Comparison of ENCODE assay signal across 22 mouse cellular contexts in genomic region chr4:48615483-48615882, GRCm38 (mm10). TPM values are rescaled to one million over a fixed set of nuclear protein-coding genes. Genes with fewer than 3 reads are reported as not detected.
"Had no signal": no experiment of that assay in that cellular context is flagged by ENCODE, and none has a peak within 500 bp of the region (broad histone marks: within the 10 kb centered on the region; RNA-seq: fewer than 3 reads in every experiment).

No protein-coding gene starts in this region.

- DNase-seq: liver, postnatal 0 days; lung, adult 2 months; lung, postnatal 14 days; lung, postnatal 36 days; midbrain, embryonic 14.5 days; right cerebral cortex, postnatal 14 days; thymus, adult 2 months; thymus, postnatal 25 days; thymus, postnatal 4 days had no signal

- ATAC-seq: liver, postnatal 0 days; lung, postnatal 0 days; midbrain, embryonic 16.5 days had no signal

- H3K27me3 ChIP-seq: lung, embryonic 15.5 days; megakaryocyte, embryonic 14.5 days; midbrain, embryonic 12.5 days; neural tube, embryonic 12.5 days; stomach, embryonic 15.5 days had no signal

- H3K4me3 ChIP-seq: lung, embryonic 15.5 days; megakaryocyte, embryonic 14.5 days; midbrain, embryonic 10.5 days; midbrain, embryonic 12.5 days; neural tube, embryonic 12.5 days; stomach, embryonic 15.5 days had no signal

- H3K4me2 ChIP-seq: lung, embryonic 15.5 days; midbrain, embryonic 12.5 days; neural tube, embryonic 12.5 days; stomach, embryonic 15.5 days had no signal

- H3K9me3 ChIP-seq: lung, embryonic 15.5 days; midbrain, embryonic 10.5 days; midbrain, embryonic 12.5 days; neural tube, embryonic 12.5 days; stomach, embryonic 15.5 days had no signal

- H3K27ac ChIP-seq: lung, embryonic 15.5 days; macrophage; midbrain, embryonic 10.5 days; midbrain, embryonic 12.5 days; neural tube, embryonic 12.5 days; stomach, embryonic 15.5 days; stomach, postnatal 0 days had no signal

- H3K9ac ChIP-seq: liver, postnatal 0 days; lung, embryonic 15.5 days; midbrain, embryonic 12.5 days; neural tube, embryonic 12.5 days; stomach, embryonic 15.5 days had no signal

- H3K4me1 ChIP-seq: lung, embryonic 15.5 days; megakaryocyte, embryonic 14.5 days; midbrain, embryonic 10.5 days; midbrain, embryonic 12.5 days; neural tube, embryonic 12.5 days; stomach, embryonic 15.5 days had no signal

RNA-seq across cellular contexts. Expression of gene Tmeff1, which starts 30.5 kb away (rescaled TPM):
- polyA plus RNA-seq: macrophage had no signal

RNA-seq across cellular contexts. Expression of gene Cavin4, which starts 47.8 kb away (rescaled TPM):
- total RNA-seq: megakaryocyte progenitor cell, adult 5-6 weeks; neutrophil, adult 5-6 weeks had no signal
- polyA plus RNA-seq: macrophage; spleen, adult 2 months had no signal
